Mouse (Mus musculus) cortical plate, adult 2 months (tissue): ENCODE measurements at regions not wholly inside any gene's neighbourhood (a gene's known extent, or its start where the extent isn't known, plus 50 kb on each side); places are given as distances from the start of the nearest gene placed in this dataset.

ENCODE experiments used
- H3K27ac ChIP-seq: fragments of 200-500 bp; 2 replicates; pipeline ENCODE4 v1.5.1; 2012; ENCODE audit warnings: low read length, control low read depth, inconsistent platforms; ENCODE audit not compliant: insufficient read depth
- H3K4me1 ChIP-seq: fragments of 200-500 bp; 2 replicates; pipeline ENCODE4 v1.6.1; 2011; ENCODE audit warnings: low read length; ENCODE audit not compliant: control insufficient read depth, insufficient read depth
- H3K4me3 ChIP-seq: fragments of 200-500 bp; 2 replicates; pipeline ENCODE4 v1.5.1; 2011; ENCODE audit warnings: mild to moderate bottlenecking, low read length, control low read depth; ENCODE audit not compliant: insufficient read depth
- CTCF ChIP-seq: fragments of 200-500 bp; IDR thresholded peaks from 2 replicates; pipeline ENCODE4 v1.5.1; 2011; ENCODE audit warnings: mild to moderate bottlenecking, control low read depth, low read length; ENCODE audit not compliant: insufficient read depth; ENCODE audit errors: extremely low read depth
- POLR2A ChIP-seq: fragments of 200-500 bp; IDR thresholded peaks from 2 replicates; pipeline ENCODE4 v1.6.1; 2011; ENCODE audit warnings: mild to moderate bottlenecking, low read length, control low read depth; ENCODE audit not compliant: insufficient read depth; ENCODE audit errors: extremely low read depth

DNA sequence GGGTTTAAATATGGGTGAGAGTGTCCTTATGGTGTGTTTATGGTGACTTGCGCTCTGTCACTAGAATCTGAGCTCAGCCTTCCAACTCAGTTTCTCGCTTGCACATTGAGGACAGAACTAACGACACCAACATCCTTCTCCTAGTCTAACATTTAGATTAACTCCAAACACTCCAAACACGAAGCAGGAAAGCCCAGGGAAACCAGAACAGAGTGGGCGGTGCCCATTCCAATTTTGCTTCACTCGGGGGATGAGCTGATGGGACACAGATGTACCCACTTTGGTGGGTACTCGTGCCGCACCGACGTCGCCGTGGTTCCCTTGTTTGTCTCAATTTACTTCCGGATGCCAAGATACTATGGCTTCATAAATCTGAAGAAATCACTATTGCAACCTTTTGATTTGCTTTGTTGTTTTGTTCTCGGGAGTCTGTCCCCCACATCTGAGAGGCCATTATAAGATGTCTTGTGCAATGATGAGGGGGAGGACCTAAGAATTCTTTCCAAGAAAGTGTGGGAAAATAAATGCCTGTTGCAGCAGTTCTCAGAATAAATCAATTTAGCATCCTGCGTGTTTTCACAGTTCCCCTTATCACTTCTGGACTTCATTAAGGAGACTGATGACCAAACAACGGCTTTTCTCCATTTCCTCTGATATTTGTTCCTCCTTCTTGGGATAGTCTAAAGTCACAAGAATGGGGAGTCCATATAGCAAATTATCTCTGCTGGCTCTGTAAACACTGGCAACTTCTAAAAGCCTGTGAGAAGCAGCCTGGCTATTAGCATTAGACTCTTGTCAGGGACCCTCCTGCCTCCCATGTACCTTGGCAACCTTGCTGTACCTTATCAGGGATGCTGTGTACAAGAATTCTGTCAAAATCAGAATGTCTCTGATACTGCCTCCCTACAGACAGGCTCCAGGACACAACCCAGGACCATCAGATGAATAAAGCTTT is 96.2 kb upstream of the Klf9 start:
- Histone ChIP-seq H3K4me3 (no peak overlapping the region), H3K27ac (no peak overlapping the region), H3K4me1 (peaks cover 4% of the 10 kb centered on the region; the same call in 1 of the 2 replicates)
- TF ChIP-seq CTCF: no peak
- TF ChIP-seq POLR2A: no peak

DNA sequence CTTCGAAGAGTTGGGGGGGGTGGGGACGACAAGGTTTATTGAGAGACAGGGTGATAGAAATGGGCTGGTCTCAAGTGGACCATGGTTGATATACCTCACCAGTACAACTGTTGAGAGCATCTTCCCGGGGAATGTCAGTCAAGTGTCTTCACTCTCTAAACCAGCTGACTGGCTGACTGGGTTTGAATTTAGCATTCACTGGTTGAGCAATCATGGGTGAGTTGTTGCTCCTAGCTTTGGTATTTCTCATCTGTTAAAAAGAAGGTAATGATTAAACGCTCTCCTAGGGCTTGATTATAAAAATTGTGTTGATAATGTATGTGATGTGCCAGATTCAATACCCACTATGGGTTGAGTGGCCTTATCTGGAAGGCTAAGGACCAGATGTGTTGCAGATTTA is 89.6 kb upstream of the Klf9 start:
- TF ChIP-seq CTCF: no peak
- H3K4me1 ChIP-seq: peaks cover 2% of the 10 kb centered on the region
- H3K27ac ChIP-seq: no peak overlapping the region
- H3K4me3 ChIP-seq: no peak overlapping the region

DNA sequence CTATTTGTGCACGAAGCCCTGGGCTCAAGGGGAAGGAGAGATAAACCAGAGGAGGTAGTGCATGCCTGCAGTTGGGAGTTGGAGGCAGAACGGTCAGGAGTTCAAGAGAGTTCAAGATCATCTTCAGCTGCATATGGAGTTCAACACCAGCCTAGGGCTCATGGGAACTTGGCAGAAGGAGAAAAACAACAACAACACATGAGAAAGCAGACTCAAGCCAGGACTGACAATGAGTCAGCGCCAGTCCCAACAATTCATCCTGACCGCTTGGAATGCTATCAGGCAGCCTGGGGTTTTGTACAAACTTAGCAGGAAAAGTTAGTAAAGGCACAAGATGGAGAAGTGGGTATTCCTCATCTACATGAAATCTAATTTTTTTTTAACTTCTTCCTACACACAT is 86.6 kb upstream of the Klf9 start:
- TF ChIP-seq CTCF (no peak), POLR2A (no peak)

GRCm38 (mm10) chr19:23055916-23056805 is 84.9 kb upstream of the Klf9 start:
- H3K4me1 ChIP-seq: peaks cover 8% of the 10 kb centered on the region
- peak overlapping the region; percentile 90 for H3K27ac ChIP-seq
- H3K4me3 ChIP-seq: no peak overlapping the region
- TF ChIP-seq POLR2A: no peak
- TF ChIP-seq CTCF: no peak

More for the DNA sequence above, 86.6 kb upstream of the Klf9 start:
- Histone ChIP-seq H3K4me3 (no peak overlapping the region), H3K27ac (no peak overlapping the region), H3K4me1 (peaks cover 8% of the 10 kb centered on the region)

DNA sequence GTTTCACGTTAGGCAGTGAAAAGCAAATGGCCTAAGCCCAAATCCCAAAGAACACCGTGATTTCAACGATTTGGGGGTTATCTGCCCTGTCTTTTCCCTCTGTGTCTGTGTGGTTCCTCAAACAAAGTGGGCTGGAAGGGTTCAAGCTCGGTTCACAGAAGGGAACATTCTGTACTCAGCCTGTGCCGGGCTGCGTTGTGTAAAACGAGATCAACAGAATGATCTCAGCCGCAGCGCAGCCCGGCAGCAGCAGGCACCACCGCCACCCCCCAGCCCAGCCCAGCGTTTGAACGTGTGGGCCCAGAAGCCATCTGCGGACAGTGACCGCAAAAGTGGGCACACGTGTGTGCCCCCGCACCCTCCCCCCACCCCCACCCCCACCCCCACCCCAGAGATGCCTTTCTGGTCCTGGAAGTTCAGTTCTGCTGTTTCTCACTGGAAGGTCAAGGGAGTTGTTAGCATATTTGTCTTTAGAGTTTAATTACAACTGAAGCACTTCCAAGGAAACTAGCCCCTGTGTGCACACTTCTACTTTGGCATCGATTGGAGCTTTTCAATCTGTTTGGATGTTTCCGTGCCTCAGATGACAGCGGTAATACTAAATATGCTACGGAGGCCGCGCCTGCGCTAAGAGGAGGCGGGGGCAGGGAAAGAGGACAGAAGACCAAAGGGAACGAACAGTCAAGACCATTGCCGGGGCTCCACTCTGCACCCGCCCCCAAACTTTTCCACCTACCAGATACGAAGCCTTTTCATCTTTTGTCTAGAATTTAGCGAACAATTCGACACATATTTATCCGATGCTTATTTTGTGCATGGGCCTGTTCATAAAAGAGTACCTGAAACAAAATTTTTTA is 83.9 kb upstream of the Klf9 start:
- H3K4me3 ChIP-seq: peak overlapping the region; percentile 0; the same call in 1 of the 2 replicates
- 0 out of 2 replicates have a peak, but pooled peaks have one; percentile 37 for TF ChIP-seq POLR2A
- no peak for TF ChIP-seq CTCF
- peak overlapping the region; percentile 90 for H3K27ac ChIP-seq
- peaks cover 8% of the 10 kb centered on the region for H3K4me1 ChIP-seq

GRCm38 (mm10) chr19:23057739-23058501 is 83.1 kb upstream of the Klf9 start:
- Histone ChIP-seq H3K4me3 (0 out of 2 replicates have a peak overlapping the region, but pooled peaks have one; percentile 0), H3K27ac (peak overlapping the region; percentile 84), H3K4me1 (peaks cover 8% of the 10 kb centered on the region)
- TF ChIP-seq CTCF: no peak
- no peak for TF ChIP-seq POLR2A

DNA sequence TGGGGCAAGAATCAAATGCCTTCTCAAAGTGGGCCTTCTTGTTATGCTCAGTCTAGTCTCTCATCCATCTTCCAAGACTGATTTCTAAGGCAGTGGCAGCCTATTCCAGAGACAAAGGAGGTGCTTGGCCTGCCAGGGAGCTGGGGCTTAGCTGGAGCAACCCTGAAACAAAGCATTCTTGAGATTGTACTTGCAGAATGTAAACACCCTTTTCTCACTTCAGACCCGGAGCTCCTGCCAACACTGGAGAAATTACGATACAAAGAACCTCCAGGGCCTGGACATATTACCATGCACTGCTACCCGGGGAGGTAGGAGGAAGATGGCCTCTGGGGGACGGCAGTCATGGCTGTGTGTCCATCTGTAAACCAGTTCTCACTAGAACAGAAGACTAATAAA is 82.5 kb upstream of the Klf9 start:
- TF ChIP-seq CTCF: no peak
- TF ChIP-seq POLR2A: no peak
- Histone ChIP-seq H3K27ac (peak overlapping the region; percentile 84), H3K4me1 (peaks cover 8% of the 10 kb centered on the region), H3K4me3 (no peak overlapping the region)

DNA sequence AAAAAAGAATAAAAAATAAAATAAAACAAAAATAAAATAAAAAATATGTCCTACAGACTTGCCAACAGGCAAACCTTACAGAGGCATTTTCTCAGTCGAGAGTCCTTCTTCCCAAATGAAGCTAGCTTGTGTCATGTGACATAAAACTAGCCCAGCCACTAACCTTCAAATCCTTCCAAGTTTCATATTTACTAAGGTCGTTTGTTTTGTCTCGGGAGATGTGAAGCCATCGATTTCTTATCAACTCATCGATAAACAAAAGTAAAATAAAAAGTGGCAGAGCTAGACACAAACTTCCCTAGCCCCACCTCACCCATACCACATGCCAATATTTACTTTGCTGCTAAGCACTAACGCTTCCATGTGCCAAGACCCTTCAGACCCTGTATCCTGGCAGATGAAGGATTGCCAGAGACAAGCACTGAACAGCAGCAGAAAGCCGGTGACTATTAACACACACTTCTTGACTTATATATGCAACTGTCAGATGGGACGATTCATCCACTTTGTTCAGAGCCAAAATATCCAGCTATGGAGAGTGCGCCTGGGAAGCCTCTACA is 79.9 kb upstream of the Klf9 start:
- no peak for TF ChIP-seq POLR2A
- no peak for TF ChIP-seq CTCF
- Histone ChIP-seq H3K4me1 (peaks cover 8% of the 10 kb centered on the region), H3K27ac (no peak overlapping the region), H3K4me3 (no peak overlapping the region)
